Mouse (Mus musculus): ENCODE data around the gene Gtf2f2.

Gene Gtf2f2

DNA sequence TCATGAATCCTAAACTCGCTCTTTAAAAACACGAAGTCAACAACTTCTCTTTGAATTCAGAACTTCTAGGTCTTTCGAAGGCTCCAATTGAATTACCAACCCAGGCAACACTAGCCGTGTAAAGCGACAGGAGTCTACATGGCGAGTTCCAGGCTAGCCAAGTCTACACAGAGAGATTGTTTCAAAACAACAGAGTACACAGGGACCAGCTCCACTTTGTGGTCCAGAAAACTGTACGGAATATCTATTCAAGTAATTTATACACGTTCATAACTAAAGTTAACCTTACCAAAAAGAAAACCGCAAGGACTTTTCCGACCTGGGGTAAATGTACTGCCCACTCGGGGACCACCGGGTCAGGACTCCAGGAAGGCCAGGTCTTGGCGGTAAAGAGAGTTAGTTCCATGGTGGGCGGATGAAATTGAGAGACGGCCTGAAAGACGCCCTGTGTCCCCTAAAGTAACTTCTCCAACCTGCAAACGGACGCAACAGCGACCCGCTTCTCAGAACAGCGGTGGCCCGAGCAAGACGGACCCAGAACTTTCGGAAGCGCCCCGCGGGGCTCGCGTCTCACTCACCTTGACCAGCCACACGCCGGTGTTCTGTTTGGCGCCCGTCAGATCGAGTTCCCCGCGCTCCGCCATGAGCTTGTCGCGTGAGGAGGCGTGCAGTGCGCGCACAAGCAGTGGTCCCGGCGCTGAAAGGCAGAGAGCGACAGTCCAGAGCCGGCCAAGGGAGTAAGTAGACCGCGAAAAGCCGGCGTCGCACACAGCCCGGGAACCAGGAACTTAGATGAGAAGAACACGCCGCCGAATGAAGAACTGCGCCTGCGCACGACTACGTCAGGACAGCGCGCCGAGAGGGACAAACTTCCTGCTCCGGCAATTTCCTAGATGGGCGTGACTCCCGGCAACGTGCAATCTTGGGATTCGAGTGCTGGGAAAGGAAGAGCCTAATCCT, at the start of gene Gtf2f2:
Gtf2f2 (minus strand) TSS at position 764 of the 960 bp plus-strand sequence.
- peak; percentile 85 to 89 for DNase-seq (ENCODE audit: low spot score in 2 of 2)

DNA sequence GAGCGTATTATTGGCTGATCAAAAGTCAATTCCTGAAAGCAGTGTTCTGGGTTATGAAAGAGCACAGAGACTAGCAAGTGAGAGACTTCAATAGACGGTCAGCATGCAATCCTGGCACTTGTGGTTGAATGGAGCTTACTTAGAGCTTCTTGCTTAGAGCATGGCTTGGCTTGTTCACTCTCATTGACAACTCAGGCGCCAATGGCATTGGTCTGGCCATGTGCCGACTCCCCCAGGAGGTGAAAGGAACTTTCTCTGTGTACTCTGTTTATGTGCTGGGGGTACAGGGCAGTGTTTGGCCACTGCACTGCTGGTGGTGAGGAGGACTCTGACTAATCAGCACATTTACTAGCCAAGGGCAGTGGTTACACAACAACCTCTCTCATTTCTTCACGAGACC, 48.8 kb upstream of the Gtf2f2 start:
- no peak for DNase-seq (ENCODE audit: low spot score in 2 of 2)

DNA sequence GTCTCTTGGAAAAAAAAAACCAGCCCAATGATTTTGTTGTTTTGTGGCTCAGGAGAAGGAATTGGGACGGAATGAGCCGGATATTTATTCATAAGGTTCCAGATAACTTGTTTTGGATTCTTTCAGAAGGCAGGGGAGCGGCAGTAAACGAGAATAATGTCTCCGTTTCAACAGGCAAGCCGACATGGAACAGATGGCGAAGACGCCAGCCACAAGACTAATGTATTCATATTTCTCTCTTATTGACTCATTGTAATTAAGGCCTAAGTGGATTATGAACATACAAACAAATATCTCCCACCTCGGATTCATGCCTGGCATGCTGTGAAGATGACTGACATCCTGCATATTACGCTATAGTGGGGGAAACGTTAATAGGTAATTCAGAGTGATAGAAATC, 43.1 kb upstream of the Gtf2f2 start:
- DNase-seq (ENCODE audit: low spot score in 2 of 2) = no peak

DNA sequence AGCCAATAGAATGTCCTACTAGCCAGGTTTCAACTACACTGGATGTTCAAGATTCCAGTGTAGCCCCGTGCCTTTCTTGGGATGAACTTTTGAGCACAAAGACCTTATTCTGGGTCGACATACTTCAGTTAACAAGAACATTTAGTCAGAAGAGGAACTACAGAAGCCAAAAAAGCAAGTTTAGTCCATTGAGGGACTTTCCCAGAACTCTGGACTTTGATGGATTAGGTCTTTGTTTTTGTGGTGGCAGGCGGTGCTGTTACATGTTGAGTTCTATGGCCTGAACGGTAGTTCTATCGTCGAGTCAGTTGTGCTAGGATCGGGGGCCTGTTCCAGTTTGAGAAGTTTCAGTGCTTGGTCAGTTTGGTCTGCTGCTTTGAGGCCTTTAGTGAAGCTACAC, 41.3 kb upstream of the Gtf2f2 start:
- no peak for DNase-seq (ENCODE audit: low spot score in 2 of 2)

DNA sequence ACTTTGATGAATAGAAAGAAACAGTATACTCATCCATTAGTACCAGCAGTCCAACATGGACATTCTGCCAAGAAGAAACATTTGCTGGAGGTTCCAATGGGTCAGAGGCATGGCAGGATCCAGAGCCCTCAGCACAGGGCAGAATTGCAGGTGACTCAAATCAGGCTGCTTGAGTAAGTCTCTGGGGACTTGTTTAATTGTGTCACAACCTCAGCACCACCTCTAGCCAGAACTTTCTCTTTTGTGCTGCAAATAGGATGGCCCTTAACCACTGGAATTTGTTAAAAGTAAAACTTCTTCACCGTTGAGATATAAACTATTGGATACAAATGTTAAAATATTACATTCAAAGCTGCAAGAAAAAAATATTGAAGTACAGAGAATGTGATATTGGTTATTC, 35.1 kb upstream of the Gtf2f2 start:
- DNase-seq (ENCODE audit: low spot score in 2 of 2) = no peak

DNA sequence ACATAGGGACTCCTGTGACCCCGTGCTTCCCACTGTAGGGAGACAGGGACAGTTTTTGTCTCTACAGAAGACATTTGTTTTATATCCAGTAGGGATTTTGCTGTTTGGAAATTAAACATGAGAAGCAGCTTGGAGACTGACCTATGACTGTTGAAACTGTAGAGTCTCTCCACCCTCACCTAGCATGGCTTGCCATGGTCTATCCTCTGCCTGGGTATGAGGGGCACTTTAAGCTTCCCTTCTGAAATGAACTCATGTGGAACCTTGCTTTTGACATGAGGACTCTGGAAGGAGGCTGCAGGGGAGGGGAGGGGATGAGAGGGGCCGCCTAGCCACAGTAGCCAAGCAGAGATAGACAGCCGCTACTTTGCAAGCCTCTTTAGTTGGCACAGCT, 33.5 kb upstream of the Gtf2f2 start:
- DNase-seq (ENCODE audit: low spot score in 2 of 2) = no peak

DNA sequence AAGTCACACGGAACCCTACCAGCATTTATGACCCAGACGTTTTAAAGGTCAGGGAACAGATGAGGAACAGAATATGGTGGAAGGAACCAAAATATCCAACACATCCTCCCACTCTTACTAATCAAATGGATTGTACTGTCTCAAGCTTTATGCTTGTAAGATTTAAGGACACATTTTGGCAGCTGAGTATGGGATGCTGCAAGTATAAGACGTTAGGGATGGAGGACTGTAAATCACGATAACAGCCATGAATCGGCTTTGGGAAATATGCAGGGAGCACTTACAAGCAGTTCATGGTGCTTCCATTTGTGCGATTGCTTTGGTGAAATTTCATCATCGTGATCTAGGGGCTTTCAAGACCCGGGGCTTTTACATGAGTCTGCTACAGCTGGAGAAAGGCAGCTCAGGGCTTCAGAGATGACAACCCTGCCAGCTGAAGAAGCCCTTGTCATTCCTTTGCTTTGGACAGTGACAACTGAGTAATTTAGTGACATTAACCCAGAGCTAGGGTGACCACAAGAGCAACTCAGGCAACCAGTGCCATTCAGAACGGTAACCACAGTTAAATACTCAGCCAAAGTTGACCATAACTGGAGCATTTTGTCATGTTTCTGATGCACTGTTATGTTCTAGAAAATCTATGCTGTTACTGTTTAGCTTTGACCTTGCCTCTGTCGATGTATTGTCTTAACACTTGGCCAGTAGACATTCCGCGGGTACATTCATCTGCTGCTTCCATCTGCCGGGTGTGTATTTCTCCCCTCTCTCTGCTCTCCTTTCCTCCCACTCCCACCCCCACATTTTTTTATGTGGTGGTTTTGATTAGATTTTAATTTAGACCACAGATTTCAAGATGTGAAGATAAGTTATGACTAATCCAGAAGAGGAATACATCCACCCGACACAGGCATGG, 32.8 kb upstream of the Gtf2f2 start:
- DNase-seq (ENCODE audit: low spot score in 2 of 2) = no peak

DNA sequence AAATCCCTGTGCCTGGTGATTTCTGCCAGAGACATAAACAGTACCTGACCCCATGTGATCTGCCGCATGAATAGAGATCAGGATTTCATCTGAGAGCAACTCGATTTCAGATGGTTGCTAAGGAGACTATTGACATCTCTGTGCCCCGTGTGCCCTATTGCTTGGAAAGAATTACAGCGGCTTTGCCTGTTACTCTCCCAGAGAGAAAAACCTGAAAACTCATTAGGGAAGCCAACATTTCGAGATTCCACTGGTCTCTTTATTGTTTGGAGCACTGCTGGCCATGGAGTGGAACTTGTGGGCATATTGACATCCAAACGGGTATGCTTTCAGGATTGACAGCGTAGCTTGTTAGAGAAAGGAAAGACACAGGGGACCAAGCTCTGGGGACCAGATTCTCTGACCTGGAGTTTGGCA, 22.6 kb upstream of the Gtf2f2 start:
- DNase-seq (ENCODE audit: low spot score in 2 of 2) = no peak

DNA sequence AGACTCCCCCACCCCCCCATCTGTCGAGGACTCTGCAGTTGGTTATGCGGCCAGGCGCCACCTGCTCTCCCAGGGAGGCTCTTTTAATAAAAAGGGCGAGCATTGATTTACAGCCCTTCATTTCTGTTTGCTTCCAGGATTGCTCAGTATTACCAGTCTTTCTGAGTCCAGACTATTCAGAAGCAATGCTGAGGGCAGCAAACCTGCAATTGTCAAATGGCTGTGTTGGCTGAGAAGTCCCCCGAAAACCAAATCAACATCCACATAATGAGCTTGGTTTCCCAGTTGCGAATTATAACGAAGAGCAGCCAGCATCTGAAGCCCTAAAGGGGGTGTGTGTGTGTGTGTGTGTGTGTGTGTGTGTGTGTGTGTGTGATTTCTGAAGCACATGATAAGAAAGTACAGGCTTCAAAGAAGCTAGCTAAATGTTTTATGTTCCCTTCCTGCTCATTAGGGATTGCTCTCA, 22.0 kb upstream of the Gtf2f2 start:
- no peak for DNase-seq (ENCODE audit: low spot score in 2 of 2)

DNA sequence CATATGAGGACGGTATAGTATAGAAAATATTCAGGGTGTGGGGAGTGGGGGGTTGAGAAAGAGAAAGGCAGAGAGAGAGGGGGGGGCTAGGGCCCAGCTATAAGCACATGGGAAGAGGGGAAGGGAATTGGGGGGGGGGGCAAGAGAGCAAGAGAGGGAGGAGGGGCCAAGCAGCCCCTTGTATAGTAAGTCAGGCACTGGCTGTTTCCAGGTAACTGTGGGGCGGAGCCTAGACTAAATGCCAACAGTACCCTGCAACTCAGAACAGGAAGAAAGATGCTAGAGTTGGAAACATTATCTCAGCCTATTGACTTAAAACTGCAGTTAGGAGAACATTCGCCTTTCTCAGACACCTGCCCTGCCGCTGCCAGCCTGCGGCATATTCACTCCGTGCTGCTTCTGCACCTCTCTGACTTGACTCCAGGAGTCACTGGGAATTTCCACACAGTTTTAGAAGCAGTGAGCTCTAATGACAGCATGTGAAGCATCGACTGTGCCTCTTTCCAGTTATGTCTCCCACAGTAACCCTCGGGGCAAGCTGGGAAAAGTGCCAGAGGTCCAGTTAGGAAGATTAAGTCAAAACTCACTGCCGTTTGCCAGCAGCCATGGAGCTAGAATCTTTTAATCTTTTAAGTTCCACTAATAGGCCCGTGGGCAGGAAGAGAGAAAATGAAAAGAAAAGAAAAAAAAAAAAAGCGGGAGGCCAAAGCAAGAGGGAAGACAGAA, 20.6 kb upstream of the Gtf2f2 start:
- DNase-seq (ENCODE audit: low spot score in 2 of 2) = no peak

DNA sequence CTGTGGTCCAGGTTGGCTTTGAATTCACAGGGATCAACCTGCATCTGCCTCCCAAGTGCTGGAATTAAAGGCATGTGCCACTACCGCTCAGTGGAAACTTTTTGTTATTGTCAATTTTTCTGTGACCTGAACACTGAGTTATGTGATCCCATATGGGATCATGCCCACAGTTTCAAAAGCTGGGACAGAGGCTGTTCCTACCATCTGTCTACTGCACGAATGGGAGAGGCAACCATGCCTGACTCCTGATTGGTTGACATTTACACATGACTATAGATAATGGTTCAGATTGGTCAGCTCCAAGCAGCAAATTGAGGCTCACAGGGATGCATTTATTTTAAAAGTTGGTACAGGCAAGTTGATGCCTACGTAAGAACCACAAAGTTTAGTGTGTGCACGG, 14.0 kb upstream of the Gtf2f2 start:
- DNase-seq (ENCODE audit: low spot score in 2 of 2) = no peak

DNA sequence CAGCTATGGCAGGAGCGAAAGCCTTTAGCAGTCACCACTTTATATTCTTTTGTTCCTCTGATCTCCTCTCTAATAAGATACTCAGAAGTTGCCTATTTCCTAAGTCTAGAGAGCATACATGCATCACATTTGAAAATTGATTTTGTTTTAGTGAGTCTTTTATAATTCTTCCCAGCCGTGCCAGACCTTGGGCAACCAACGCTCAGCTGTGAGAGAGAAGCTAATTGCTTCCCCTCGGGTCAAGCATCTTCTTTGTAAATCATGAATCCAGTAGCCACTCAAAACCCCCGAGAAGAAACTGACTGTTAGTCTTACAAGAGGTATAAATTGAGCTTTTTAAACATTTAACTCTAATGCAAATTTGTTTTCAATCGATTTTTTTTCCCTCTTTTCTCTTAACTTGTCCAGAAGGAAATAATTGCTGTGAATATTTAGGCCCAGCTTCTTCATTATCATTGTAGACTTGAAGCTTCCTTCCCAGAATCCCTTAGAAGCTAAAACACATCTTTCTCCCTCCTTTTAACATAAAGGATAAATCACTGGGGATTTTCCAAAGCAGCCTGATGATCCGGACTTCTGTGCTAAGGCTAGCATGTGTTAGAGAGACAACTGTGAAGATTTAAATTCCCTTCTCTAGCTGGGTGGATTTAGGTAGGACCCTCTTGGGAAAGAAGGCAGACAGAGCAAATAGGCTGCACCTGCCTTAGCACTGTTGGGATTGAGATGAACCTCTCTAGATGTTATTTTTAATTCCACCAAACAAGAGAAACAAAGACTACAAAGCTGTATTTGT, 10.5 kb upstream of the Gtf2f2 start:
- DNase-seq (ENCODE audit: low spot score in 2 of 2) = no peak

DNA sequence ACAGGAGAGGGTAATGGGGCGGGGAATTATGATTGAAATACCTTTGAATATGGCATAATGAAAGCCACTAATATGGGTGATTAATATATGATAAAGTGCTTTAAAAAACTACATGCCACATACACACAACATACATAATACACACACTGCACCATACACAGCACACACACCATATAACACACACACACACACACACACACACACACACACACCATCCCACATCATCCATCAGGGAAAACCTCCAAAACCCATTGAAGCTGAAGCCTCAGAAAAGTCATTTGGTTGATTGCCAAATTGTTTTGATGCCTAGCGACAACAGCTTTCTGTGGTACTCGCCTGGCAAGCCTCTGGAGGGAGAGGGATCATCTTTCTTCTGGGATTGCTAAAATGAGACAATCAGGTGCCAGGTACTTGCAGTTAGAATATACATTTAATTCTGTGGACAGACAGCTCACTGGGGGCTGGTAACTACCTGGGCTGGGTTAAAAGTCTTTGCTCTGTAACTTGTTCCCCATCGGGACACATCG, 9.7 kb upstream of the Gtf2f2 start:
- DNase-seq (ENCODE audit: low spot score in 2 of 2) = no peak

DNA sequence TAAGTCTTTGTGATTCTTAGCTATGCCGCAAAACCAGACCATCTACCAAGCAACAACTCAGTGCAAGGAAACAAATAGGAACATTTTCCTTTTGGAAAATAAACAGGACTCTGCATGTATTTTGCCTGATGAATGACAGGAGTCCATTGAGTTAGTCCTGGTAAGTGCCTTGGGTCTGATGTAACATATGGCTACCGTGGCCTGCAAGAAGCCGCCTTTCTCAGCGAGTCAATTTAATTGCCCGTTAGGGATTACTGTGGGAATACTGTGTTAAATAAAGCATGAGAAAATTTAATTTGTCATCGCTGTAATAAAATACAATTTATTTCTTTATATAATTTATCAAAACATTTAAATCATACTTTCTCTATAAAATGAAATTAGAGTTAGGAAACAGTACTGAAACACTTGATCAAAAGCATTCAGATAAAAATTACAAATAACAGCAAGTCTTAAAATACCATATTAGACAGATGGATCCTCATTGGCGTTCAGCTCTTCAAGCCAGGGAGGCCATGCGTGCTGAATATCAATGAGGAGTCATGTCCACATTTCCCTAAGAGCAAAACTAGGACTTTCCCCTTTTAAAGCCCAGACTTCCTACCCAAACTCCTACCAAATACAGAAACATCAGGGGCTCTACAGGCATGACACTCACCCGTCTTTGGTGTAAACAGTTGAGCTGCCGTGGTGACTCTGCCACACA, 7.3 kb upstream of the Gtf2f2 start:
- no peak for DNase-seq (ENCODE audit: low spot score in 2 of 2)

DNA sequence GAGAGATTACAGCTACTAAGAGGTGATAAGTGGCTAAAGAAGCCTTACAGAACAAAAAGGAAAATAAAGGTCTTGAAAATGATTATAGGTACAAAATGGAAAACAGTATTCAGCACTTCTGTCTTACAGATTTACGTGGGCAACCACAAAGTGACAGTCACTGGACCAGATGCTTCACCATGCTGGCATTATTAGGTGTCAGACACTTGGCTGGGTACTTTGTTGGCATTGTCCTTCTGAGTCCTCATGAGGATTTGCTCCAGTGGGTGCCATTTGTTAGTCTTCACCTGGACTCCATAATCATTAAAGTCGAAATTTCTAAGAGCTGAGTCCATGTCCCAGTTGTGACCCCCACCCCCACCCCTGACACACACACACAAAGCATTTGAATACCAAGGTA, 3.7 kb upstream of the Gtf2f2 start:
- DNase-seq (ENCODE audit: low spot score in 2 of 2) = no peak

DNA sequence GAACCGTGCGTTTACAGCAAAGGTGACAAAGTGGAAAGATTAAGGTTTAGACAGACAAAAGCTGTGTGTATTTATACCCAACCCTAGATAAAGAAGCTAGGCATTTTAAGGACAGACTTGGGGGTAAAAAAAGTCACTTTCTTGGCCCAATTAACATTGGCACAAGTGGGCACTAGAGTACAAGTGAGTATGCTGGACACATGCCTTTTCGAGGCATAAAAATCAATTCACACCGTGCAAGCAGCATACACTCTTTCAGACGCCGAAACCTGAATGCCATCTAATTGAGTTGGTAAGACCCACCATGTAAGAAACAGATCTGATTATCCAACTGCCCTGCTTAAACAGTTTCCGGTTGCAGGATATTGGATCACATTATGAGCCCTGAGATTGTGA, 395 bp upstream of the Gtf2f2 start:
- no peak for DNase-seq (ENCODE audit: low spot score in 2 of 2)

DNA sequence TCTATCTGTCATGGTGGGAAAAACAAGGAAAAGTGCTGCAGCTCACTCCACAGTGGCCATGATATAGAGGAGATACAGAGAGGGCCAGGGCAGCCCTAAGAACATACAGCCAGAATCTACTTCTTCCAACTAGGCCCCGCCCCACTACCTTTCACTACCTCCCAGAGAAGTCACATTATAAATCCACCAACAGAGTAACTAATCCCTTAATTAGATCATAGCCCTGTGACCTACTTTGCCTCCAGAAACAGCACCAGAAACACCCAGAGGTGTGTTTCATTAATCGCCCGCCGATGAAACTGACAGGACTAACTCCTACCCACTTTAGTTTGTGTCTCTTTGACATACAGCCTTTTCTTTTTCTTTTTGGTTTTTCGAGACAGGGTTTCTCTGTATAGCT, 1.5 kb downstream of the Gtf2f2 start:
- no peak for DNase-seq (ENCODE audit: low spot score in 2 of 2)

DNA sequence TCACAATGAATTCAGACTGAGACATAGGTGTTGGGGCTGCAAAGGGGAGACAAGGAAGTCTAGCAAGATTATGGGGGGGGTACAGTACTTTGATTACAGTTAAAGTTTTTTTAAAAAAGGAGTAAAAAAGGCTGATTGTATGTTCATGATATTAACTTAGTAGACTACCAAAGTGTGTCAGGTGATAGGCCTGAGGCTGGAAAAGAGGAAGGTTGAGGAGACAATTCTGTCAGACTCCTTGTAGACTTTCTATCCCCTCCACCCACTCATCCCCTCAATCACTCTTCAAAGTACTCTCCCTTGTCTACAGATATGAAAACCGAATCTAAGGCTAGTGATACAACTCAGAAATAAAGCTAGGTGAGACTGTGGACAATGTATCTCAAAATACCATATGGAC, 2.5 kb downstream of the Gtf2f2 start:
- DNase-seq (ENCODE audit: low spot score in 2 of 2) = no peak

DNA sequence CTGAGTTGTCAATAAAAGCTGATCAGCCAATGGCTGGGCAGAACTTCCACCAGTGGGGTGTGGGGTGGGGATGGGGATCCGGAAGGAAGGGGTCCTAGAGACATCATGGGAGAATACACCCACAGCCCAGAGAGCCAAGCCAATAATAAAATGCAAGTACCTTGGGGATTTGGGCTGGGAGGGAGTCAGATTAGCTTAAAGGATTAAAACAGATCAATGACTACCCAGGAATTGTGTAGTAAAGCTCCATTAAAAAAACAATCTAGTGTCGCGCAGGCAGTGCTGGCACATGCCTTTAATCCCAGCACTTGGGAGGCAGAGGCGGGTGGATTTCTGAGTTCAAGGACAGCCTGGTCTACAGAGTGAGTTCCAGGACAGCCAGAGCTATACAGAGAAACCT, 5.7 kb downstream of the Gtf2f2 start:
- DNase-seq (ENCODE audit: low spot score in 2 of 2) = no peak

DNA sequence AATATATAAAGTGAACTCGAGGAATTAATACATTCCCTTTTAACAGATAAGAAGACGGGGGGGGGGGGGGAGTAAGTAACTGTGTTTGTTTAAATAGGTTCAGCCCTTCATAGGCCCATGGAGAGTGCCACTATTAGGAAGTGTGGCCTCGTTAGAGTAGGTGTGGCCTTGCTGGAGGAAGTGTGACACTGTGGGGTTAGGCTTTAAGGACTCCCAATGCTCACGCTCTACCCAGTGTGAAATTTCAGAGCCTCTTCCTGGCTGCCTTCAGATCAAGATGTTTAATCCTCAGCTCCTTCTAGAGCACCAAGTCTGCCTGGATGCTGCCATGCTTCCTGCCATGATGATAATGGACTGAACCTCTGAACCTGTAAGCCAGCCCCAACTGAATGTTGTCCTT, 8.9 kb downstream of the Gtf2f2 start:
- no peak for DNase-seq (ENCODE audit: low spot score in 2 of 2)

Data from natural killer cell, adult 2 months (primary cell).